Mouse (Mus musculus) embryonic facial prominence, embryonic 13.5 days (tissue): ENCODE results near the gene Hs6st1. TPM values are rescaled to one million over a fixed set of nuclear protein-coding genes. Genes with fewer than 3 reads are reported as not detected.

Experiments used
- ATAC-seq: fragments of 200-750 bp; cut with Nextera tagmentation; 2 replicates; pipeline ENCODE4 v1.8.0; 2017; ENCODE audit warnings: low read depth; ENCODE audit not compliant: insufficient number of reproducible peaks, insufficient read depth, low FRiP score, low TSS enrichment
- H3K27ac ChIP-seq: fragments of 300-500 bp; sonication (generic); 2 replicates; pipeline ENCODE4 v1.5.1; 2015; ENCODE audit warnings: moderate library complexity, mild to moderate bottlenecking, inconsistent platforms
- H3K27me3 ChIP-seq: fragments of 300-500 bp; sonication (generic); 2 replicates; pipeline ENCODE4 v1.6.1; 2015; ENCODE audit warnings: mild to moderate bottlenecking, inconsistent platforms
- H3K36me3 ChIP-seq: fragments of 300-500 bp; sonication (generic); 2 replicates; pipeline ENCODE4 v1.6.1; 2015; ENCODE audit warnings: mild to moderate bottlenecking, inconsistent platforms
- H3K4me1 ChIP-seq: fragments of 300-500 bp; sonication (generic); 2 replicates; pipeline ENCODE4 v1.6.1; 2015; ENCODE audit warnings: inconsistent platforms
- H3K4me2 ChIP-seq: fragments of 300-500 bp; sonication (generic); 2 replicates; pipeline ENCODE4 v1.6.1; 2015; ENCODE audit warnings: moderate library complexity, mild to moderate bottlenecking, inconsistent platforms
- H3K4me3 ChIP-seq: fragments of 300-500 bp; sonication (generic); 2 replicates; pipeline ENCODE4 v1.5.1; 2015; ENCODE audit warnings: mild to moderate bottlenecking, inconsistent platforms
- H3K9ac ChIP-seq: fragments of 300-500 bp; sonication (generic); 2 replicates; pipeline ENCODE4 v1.6.1; 2015; ENCODE audit warnings: mild to moderate bottlenecking, inconsistent platforms
- H3K9me3 ChIP-seq: fragments of 300-500 bp; sonication (generic); 2 replicates; pipeline ENCODE4 v1.6.1; 2016; ENCODE audit warnings: inconsistent platforms
- WGBS: fragments of 180-500 bp; shearing (Covaris S2); methylation state at CpG from one replicate; pipeline ENCODE4 v1.1.7; 2015; ENCODE audit warnings: mixed read lengths; 5-methylcytosine and 5-hydroxymethylcytosine counted together
- polyA plus RNA-seq: library from polyadenylated mRNA; unstranded; fragments of >200 nt; fragmentation: Nextera tagmentation; extraction: Ambion mirVana; gene quantifications from 2 replicates; pipeline ENCODE4 v1.2.1, GENCODE M21; 2015

Hs6st1 gene
- polyA plus RNA-seq, 1 experiment from 2014 or later, result 5.4 TPM

DNA sequence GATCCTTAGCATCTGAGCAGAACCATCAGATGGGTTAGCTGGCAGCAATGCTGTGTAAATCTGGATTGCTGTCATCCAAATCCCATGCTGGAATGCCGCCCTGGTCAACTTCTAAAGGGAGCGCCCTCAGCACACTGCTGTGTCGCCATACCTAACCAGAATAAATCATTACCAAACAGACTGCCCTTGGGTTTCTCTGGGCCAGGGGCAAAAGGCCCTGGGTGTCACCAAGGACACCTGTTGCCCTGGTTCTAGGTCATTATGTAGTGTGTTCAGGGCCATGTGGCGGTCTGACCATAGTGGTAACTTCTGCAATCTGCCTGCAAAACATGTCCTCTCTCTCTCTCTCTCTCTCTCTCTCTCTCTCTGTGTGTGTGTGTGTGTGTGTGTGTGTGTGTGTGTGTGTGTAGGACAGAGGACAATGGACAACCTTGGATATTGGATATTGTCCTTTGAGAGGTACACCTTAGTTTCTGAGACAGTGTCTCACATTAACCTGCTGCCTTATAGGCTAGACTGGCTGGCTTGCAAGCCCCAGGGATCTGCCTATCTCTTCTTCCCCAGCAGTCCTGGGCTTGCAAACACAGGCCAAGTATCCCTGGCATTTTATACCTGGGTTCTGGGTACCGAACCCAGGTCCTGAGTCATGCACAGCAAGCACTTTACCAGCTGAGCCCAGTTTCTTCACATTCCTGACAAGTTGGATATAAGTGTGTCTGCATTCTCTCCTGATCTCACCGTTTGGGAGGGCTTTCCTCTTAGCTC, 1.8 kb upstream of the Hs6st1 start:
- no peak overlapping the region for H3K27ac ChIP-seq
- H3K9ac ChIP-seq, result no peak overlapping the region
- 87% methylated on average over 6 of the region's 6 CpGs for WGBS
- no peaks in the 10 kb centered on the region for H3K9me3 ChIP-seq
- no peak overlapping the region for H3K4me2 ChIP-seq
- no peak overlapping the region for H3K4me3 ChIP-seq
- ATAC-seq, result no peak
- H3K36me3 ChIP-seq, result peaks cover 6% of the 10 kb centered on the region; the same call in 1 of the 2 replicates
- 0 out of 2 replicates have a peak, but pooled peaks cover 9% of the 10 kb centered on the region for H3K27me3 ChIP-seq
- peaks cover 58% of the 10 kb centered on the region for H3K4me1 ChIP-seq

DNA sequence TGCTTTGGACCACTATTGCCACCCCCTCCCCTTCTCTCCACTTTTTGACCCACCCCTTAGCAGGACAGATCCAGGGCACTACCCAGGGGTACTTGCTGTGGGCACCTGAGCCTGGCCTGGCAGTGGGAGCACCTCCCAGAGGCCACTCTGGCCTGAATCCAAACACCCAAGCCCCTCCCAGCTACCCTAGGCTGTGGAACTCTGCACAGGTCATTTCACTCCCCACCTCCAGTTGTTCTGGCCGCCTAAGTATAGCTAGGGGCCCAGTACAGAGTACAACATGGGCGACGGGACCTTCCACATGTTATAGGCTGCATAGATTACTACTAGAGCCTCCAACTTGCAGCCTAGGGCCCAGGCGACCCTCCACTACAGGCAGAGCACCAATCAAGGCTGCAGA, 999 bp upstream of the Hs6st1 start:
- H3K27me3 ChIP-seq, result 0 out of 2 replicates have a peak, but pooled peaks cover 9% of the 10 kb centered on the region
- no peak overlapping the region for H3K27ac ChIP-seq
- no peak overlapping the region for H3K9ac ChIP-seq
- H3K9me3 ChIP-seq, result no peaks in the 10 kb centered on the region
- peaks cover 9% of the 10 kb centered on the region; the same call in 1 of the 2 replicates for H3K36me3 ChIP-seq
- H3K4me3 ChIP-seq, result no peak overlapping the region
- peaks cover 63% of the 10 kb centered on the region for H3K4me1 ChIP-seq
- no peak for ATAC-seq
- 71% methylated on average over 4 of the region's 4 CpGs for WGBS
- H3K4me2 ChIP-seq, result no peak overlapping the region

DNA sequence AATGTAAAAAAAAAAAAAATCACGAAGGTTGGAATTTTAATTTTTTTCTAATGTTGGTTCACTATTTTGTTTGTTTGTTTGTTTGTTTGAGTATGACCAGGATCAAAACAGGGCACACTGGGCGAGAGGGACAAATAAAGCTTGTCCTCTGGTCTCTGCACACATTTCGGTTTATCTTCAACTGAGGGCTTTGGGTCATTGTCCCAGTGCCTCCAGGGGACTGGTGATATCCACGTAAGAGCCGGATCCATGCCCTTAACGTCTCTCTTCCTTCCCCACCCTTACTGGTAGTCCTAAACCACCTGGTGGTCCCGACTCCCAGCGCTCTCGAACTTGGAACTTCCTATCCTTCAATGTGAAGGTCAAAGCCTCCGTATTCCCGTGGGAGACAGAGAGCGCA, 589 bp upstream of the Hs6st1 start:
- ATAC-seq, result no peak
- Histone ChIP-seq H3K36me3 (peaks cover 9% of the 10 kb centered on the region; the same call in 1 of the 2 replicates), H3K27me3 (0 out of 2 replicates have a peak, but pooled peaks cover 9% of the 10 kb centered on the region), H3K9ac (peak overlapping the region; percentile 80), H3K4me2 (peak overlapping the region; percentile 96), H3K4me1 (peaks cover 67% of the 10 kb centered on the region), H3K27ac (no peak overlapping the region), H3K4me3 (peak overlapping the region; percentile 71), H3K9me3 (no peaks in the 10 kb centered on the region)
- 21% methylated on average over 12 of the region's 12 CpGs for WGBS

DNA sequence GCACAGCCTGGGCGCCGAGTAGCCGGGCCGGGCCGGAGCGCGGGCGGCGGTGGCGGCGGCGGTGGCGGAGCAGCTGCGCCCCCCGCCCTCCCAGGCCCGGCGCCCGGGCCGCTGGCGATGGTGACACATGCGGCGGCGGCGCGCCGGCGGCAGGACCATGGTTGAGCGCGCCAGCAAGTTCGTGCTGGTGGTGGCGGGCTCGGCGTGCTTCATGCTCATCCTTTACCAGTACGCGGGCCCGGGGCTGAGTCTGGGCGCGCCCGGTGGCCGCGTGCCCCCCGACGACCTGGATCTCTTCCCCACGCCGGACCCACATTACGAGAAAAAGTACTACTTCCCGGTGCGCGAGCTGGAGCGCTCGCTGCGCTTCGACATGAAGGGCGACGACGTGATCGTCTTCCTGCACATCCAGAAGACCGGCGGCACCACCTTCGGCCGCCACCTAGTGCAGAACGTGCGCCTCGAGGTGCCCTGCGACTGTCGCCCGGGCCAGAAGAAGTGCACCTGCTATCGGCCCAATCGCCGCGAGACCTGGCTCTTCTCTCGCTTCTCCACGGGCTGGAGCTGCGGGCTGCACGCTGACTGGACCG, 426 bp downstream of the Hs6st1 start:
- WGBS, result under 1% methylated on average over 49 of the region's 76 CpGs
- peaks cover 74% of the 10 kb centered on the region for H3K4me1 ChIP-seq

DNA sequence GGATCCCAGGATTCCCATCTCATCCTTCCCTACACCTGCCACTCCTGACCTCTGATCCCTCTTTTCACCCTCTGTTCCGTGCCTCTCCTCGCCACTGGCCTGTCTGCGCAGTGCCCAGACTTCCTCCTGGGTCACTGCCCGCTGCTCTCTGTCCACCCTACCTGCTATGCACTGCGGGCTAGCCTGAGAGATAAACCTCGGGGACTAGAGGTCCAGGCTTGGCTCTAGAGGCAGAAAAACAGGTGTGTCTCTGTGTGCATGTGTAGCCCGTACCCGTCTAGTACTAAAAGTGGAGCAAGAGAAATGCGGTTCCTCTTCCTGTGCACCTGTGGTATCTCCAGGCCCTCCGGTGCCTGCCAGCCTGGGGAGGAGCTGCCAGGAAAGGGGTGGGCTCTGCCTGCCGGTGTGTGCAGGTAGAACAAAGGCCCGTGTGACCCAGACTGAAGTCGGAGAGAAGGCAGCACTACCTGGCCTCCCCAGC, 1.1 kb downstream of the Hs6st1 start:
- 2% methylated on average over 13 of the region's 13 CpGs for WGBS
- Histone ChIP-seq H3K9ac (peak overlapping the region; percentile 80), H3K9me3 (no peaks in the 10 kb centered on the region), H3K27ac (no peak overlapping the region), H3K36me3 (peaks cover 17% of the 10 kb centered on the region; the same call in 1 of the 2 replicates), H3K27me3 (0 out of 2 replicates have a peak, but pooled peaks cover 9% of the 10 kb centered on the region), H3K4me3 (peak overlapping the region; percentile 71), H3K4me1 (peaks cover 68% of the 10 kb centered on the region), H3K4me2 (peak overlapping the region; percentile 96)
- no peak for ATAC-seq

More for the DNA sequence above, 426 bp downstream of the Hs6st1 start:
- Histone ChIP-seq H3K36me3 (peaks cover 15% of the 10 kb centered on the region; the same call in 1 of the 2 replicates), H3K9ac (peak overlapping the region; percentile 80), H3K4me3 (peak overlapping the region; percentile 71), H3K27ac (peak overlapping the region; percentile 66; the same call in 1 of the 2 replicates), H3K9me3 (no peaks in the 10 kb centered on the region), H3K4me2 (peak overlapping the region; percentile 96), H3K27me3 (0 out of 2 replicates have a peak, but pooled peaks cover 9% of the 10 kb centered on the region)
- ATAC-seq, result peak; percentile 8; the same call in 1 of the 2 replicates

- Histone ChIP-seq H3K27ac (no peak overlapping the region), H3K4me1 (peaks cover 67% of the 10 kb centered on the region), H3K36me3 (peaks cover 22% of the 10 kb centered on the region), H3K4me3 (peak overlapping the region; percentile 71), H3K27me3 (0 out of 2 replicates have a peak, but pooled peaks cover 9% of the 10 kb centered on the region), H3K9ac (peak overlapping the region; percentile 80), H3K4me2 (peak overlapping the region; percentile 96), H3K9me3 (no peaks in the 10 kb centered on the region)
- 62% methylated on average over 6 of the region's 6 CpGs for WGBS
- ATAC-seq, result no peak
These were observed 2.0 kb downstream of the Hs6st1 start for GRCm38 (mm10) chr1:36070190-36070589.

GRCm38 (mm10) chr1:36070740-36071139, 2.5 kb downstream of the Hs6st1 start:
- 0 out of 2 replicates have a peak, but pooled peaks cover 9% of the 10 kb centered on the region for H3K27me3 ChIP-seq
- no peak overlapping the region for H3K27ac ChIP-seq
- H3K4me3 ChIP-seq, result peak overlapping the region; percentile 71
- H3K4me1 ChIP-seq, result peaks cover 67% of the 10 kb centered on the region
- no peaks in the 10 kb centered on the region for H3K9me3 ChIP-seq
- WGBS, result 67% methylated on average over 3 of the region's 3 CpGs
- H3K9ac ChIP-seq, result peak overlapping the region; percentile 80
- H3K4me2 ChIP-seq, result peak overlapping the region; percentile 96
- peaks cover 26% of the 10 kb centered on the region for H3K36me3 ChIP-seq
- ATAC-seq, result no peak

DNA sequence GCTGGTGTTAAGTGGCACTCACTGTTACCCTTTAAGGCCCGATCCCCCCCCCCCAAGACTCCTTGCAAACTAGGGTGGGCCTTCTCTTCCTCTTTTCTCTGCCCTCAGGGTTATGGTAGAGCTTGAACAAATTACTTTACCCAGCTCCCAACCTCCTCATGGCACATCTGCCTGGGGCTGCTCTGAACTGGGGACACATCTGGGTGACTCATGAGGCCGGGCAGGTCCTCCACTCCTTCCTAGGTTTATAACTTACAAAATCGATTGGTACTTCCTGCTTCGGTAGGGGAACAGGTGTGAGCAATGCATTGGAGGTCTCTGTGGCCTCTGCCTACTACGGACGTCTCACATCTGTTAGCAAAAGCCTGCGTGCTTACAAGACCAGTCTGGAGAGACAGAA, 3.0 kb downstream of the Hs6st1 start:
- Histone ChIP-seq H3K4me3 (peak overlapping the region; percentile 71; the same call in 1 of the 2 replicates), H3K36me3 (peaks cover 29% of the 10 kb centered on the region), H3K4me1 (peaks cover 68% of the 10 kb centered on the region), H3K27me3 (0 out of 2 replicates have a peak, but pooled peaks cover 9% of the 10 kb centered on the region), H3K9me3 (no peaks in the 10 kb centered on the region), H3K9ac (no peak overlapping the region), H3K27ac (no peak overlapping the region), H3K4me2 (peak overlapping the region; percentile 96)
- no peak for ATAC-seq
- 68% methylated on average over 7 of the region's 7 CpGs for WGBS

DNA sequence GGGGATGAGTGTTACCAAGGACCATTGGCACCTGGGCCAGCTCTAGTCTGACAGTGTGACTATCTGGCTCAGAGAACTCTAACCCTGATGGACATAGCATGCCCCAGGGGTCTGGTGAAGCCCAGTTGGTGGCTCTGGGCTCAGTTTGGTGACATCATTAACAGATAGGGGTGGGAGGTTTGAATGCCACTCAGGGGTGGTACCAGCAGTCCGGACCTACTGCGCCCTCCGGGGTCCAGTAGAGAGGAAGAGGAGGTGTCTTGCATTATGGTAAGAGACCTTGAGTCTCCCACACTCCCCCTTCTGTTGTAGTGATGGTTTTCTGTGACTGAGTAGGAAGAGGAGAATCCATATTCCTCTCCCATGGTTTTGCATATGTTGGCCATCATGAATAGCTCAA, 3.4 kb downstream of the Hs6st1 start:
- no peak for ATAC-seq
- 0 out of 2 replicates have a peak, but pooled peaks cover 9% of the 10 kb centered on the region for H3K27me3 ChIP-seq
- H3K4me3 ChIP-seq, result peak overlapping the region; percentile 71; the same call in 1 of the 2 replicates
- no peaks in the 10 kb centered on the region for H3K9me3 ChIP-seq
- peak overlapping the region; percentile 96 for H3K4me2 ChIP-seq
- WGBS, result 95% methylated on average over 3 of the region's 3 CpGs
- H3K27ac ChIP-seq, result no peak overlapping the region
- H3K4me1 ChIP-seq, result peaks cover 68% of the 10 kb centered on the region
- no peak overlapping the region for H3K9ac ChIP-seq
- peaks cover 31% of the 10 kb centered on the region for H3K36me3 ChIP-seq

- no peaks in the 10 kb centered on the region for H3K9me3 ChIP-seq
- peaks cover 32% of the 10 kb centered on the region for H3K36me3 ChIP-seq
- H3K4me2 ChIP-seq, result peak overlapping the region; percentile 41
- H3K4me3 ChIP-seq, result peak overlapping the region; percentile 3; the same call in 1 of the 2 replicates
- WGBS, result 52% methylated on average over 11 of the region's 11 CpGs
- peaks cover 62% of the 10 kb centered on the region for H3K4me1 ChIP-seq
- no peak overlapping the region for H3K27ac ChIP-seq
- H3K9ac ChIP-seq, result no peak overlapping the region
- ATAC-seq, result no peak
- H3K27me3 ChIP-seq, result 0 out of 2 replicates have a peak, but pooled peaks cover 5% of the 10 kb centered on the region
These were observed 4.7 kb downstream of the Hs6st1 start for GRCm38 (mm10) chr1:36072588-36073556.
